Mouse (Mus musculus) bone marrow, adult 2 months (tissue): ENCODE data around the gene Rsph14.

Experiments used
- CTCF ChIP-seq: fragments of 200-500 bp; IDR thresholded peaks from 2 replicates; pipeline ENCODE4 v1.5.1; 2011; ENCODE audit warnings: low read length, control low read depth; ENCODE audit not compliant: control insufficient read depth, insufficient read depth
- POLR2A ChIP-seq: fragments of 200-500 bp; IDR thresholded peaks from 2 replicates; pipeline ENCODE4 v1.6.1; 2011; ENCODE audit warnings: low read depth, mild to moderate bottlenecking, control low read depth, low read length, borderline replicate concordance; ENCODE audit not compliant: control insufficient read depth

- TF ChIP-seq POLR2A: no peak
- no peak for TF ChIP-seq CTCF
Measured at GRCm38 (mm10) chr10:74995377-74995776, 37.0 kb downstream of the Rsph14 start.
